Mouse (Mus musculus) embryonic facial prominence, embryonic 12.5 days (tissue): ENCODE measurements at regions not wholly inside any gene's neighbourhood (a gene's known extent, or its start where the extent isn't known, plus 50 kb on each side); places are given as distances from the start of the nearest gene placed in this dataset.
"Not testable (repeated sequence)": the region's sequence is repeated elsewhere in the genome, so short reads cannot be mapped to it uniquely, and the experiment has no call there.

Experiments used
- ATAC-seq: fragments of 200-750 bp; cut with Nextera tagmentation; 2 replicates; pipeline ENCODE4 v1.8.0; 2017; ENCODE audit not compliant: insufficient number of reproducible peaks, insufficient read depth, low FRiP score, low TSS enrichment
- H3K27ac ChIP-seq: fragments of 300-500 bp; sonication (generic); 2 replicates; pipeline ENCODE4 v1.5.1; 2016; ENCODE audit warnings: mild to moderate bottlenecking
- H3K27me3 ChIP-seq: fragments of 300-500 bp; sonication (generic); 2 replicates; pipeline ENCODE4 v1.6.1; 2016; ENCODE audit warnings: mild to moderate bottlenecking, moderate library complexity
- H3K36me3 ChIP-seq: fragments of 300-500 bp; sonication (generic); 2 replicates; pipeline ENCODE4 v1.6.1; 2016; ENCODE audit warnings: mild to moderate bottlenecking
- H3K4me1 ChIP-seq: fragments of 300-500 bp; sonication (generic); 2 replicates; pipeline ENCODE4 v1.6.1; 2016
- H3K4me2 ChIP-seq: fragments of 300-500 bp; sonication (generic); replicated peaks from 2 replicates; pipeline ENCODE4 v1.6.1; 2016; ENCODE audit warnings: mild to moderate bottlenecking, moderate library complexity
- H3K4me3 ChIP-seq: fragments of 300-500 bp; sonication (generic); 2 replicates; pipeline ENCODE4 v1.5.1; 2016; ENCODE audit warnings: mild to moderate bottlenecking
- H3K9ac ChIP-seq: fragments of 300-500 bp; sonication (generic); 2 replicates; pipeline ENCODE4 v1.6.1; 2016; ENCODE audit warnings: mild to moderate bottlenecking, moderate library complexity
- H3K9me3 ChIP-seq: fragments of 300-500 bp; sonication (generic); 2 replicates; pipeline ENCODE4 v1.6.1; 2016; ENCODE audit warnings: mild to moderate bottlenecking, moderate library complexity
- WGBS: fragments of 180-500 bp; shearing (Covaris S2); methylation state at CpG from one replicate; pipeline ENCODE4 v1.1.7; 2016; 5-methylcytosine and 5-hydroxymethylcytosine counted together

GRCm38 (mm10) chr5:96898120-96898672 lies 99.3 kb upstream of the Bmp2k start:
- 70% methylated on average over 8 of the region's 8 CpGs for WGBS
- Histone ChIP-seq H3K9ac (no peak overlapping the region), H3K9me3 (no peaks in the 10 kb centered on the region), H3K36me3 (no peaks in the 10 kb centered on the region), H3K27me3 (no peaks in the 10 kb centered on the region), H3K4me1 (no peaks in the 10 kb centered on the region), H3K4me2 (no peak overlapping the region), H3K27ac (no peak overlapping the region), H3K4me3 (no peak overlapping the region)
- ATAC-seq: no peak

- Histone ChIP-seq H3K27me3 (no peaks in the 10 kb centered on the region), H3K4me1 (no peaks in the 10 kb centered on the region), H3K27ac (no peak overlapping the region), H3K4me2 (no peak overlapping the region), H3K9ac (no peak overlapping the region), H3K36me3 (no peaks in the 10 kb centered on the region), H3K9me3 (no peaks in the 10 kb centered on the region), H3K4me3 (no peak overlapping the region)
- ATAC-seq: no peak
- 72% methylated on average over 5 of the region's 5 CpGs for WGBS
Measured at GRCm38 (mm10) chr5:96898695-96899094, 98.8 kb upstream of the Bmp2k start.

- no peak for ATAC-seq
- H3K4me1 ChIP-seq: no peaks in the 10 kb centered on the region
- H3K27me3 ChIP-seq: no peaks in the 10 kb centered on the region
- no peaks in the 10 kb centered on the region for H3K9me3 ChIP-seq
- H3K9ac ChIP-seq: no peak overlapping the region
- H3K4me3 ChIP-seq: no peak overlapping the region
- H3K27ac ChIP-seq: no peak overlapping the region
- 38% methylated on average over 17 of the region's 17 CpGs for WGBS
- no peak overlapping the region for H3K4me2 ChIP-seq
- H3K36me3 ChIP-seq: no peaks in the 10 kb centered on the region
Measured at GRCm38 (mm10) chr5:96905572-96906271, 91.8 kb upstream of the Bmp2k start.

- ATAC-seq, H3K27me3 ChIP-seq, H3K4me2 ChIP-seq, H3K27ac ChIP-seq, H3K36me3 ChIP-seq, H3K9me3 ChIP-seq, H3K4me3 ChIP-seq, H3K4me1 ChIP-seq, H3K9ac ChIP-seq: not testable (repeated sequence)
- WGBS: 82% methylated on average over 2 of the region's 2 CpGs
Measured at GRCm38 (mm10) chr5:96908371-96908770, 89.1 kb upstream of the Bmp2k start.

- no peak for ATAC-seq
- no peaks in the 10 kb centered on the region for H3K27me3 ChIP-seq
- H3K4me3 ChIP-seq: no peak overlapping the region
- no peaks in the 10 kb centered on the region for H3K36me3 ChIP-seq
- no peak overlapping the region for H3K4me2 ChIP-seq
- 74% methylated on average over 6 of the region's 6 CpGs for WGBS
- no peak overlapping the region for H3K9ac ChIP-seq
- peaks cover 3% of the 10 kb centered on the region; the same call in 1 of the 2 replicates for H3K4me1 ChIP-seq
- H3K27ac ChIP-seq: no peak overlapping the region
- H3K9me3 ChIP-seq: no peaks in the 10 kb centered on the region
Measured at GRCm38 (mm10) chr5:96909218-96909617, 88.3 kb upstream of the Bmp2k start.

- peaks cover 3% of the 10 kb centered on the region; the same call in 1 of the 2 replicates for H3K4me1 ChIP-seq
- 0 out of 2 replicates have a peak overlapping the region, but pooled peaks have one; percentile 1 for H3K27ac ChIP-seq
- ATAC-seq: no peak
- no peak overlapping the region for H3K4me2 ChIP-seq
- H3K27me3 ChIP-seq: no peaks in the 10 kb centered on the region
- H3K4me3 ChIP-seq: no peak overlapping the region
- no peaks in the 10 kb centered on the region for H3K9me3 ChIP-seq
- WGBS: 61% methylated on average over 13 of the region's 13 CpGs
- no peaks in the 10 kb centered on the region for H3K36me3 ChIP-seq
- H3K9ac ChIP-seq: no peak overlapping the region
Measured at GRCm38 (mm10) chr5:96911550-96912253, 85.8 kb upstream of the Bmp2k start.

- Histone ChIP-seq H3K9ac (no peak overlapping the region), H3K4me2 (no peak overlapping the region)
- WGBS: 81% methylated on average over 4 of the region's 4 CpGs
Measured at GRCm38 (mm10) chr5:96912254-96912635, 85.2 kb upstream of the Bmp2k start.

GRCm38 (mm10) chr5:96912781-96913180 lies 84.7 kb upstream of the Bmp2k start:
- Histone ChIP-seq H3K4me2 (no peak overlapping the region), H3K9me3 (no peaks in the 10 kb centered on the region), H3K4me1 (peaks cover 3% of the 10 kb centered on the region; the same call in 1 of the 2 replicates), H3K4me3 (no peak overlapping the region), H3K36me3 (no peaks in the 10 kb centered on the region), H3K9ac (no peak overlapping the region), H3K27me3 (no peaks in the 10 kb centered on the region), H3K27ac (no peak overlapping the region)
- 79% methylated on average over 4 of the region's 4 CpGs for WGBS
- no peak for ATAC-seq

More at GRCm38 (mm10) chr5:96912254-96912635, 85.2 kb upstream of the Bmp2k start:
- Histone ChIP-seq H3K9me3 (no peaks in the 10 kb centered on the region), H3K27me3 (no peaks in the 10 kb centered on the region), H3K4me3 (no peak overlapping the region), H3K36me3 (no peaks in the 10 kb centered on the region), H3K27ac (no peak overlapping the region), H3K4me1 (peaks cover 3% of the 10 kb centered on the region; the same call in 1 of the 2 replicates)
- ATAC-seq: no peak

GRCm38 (mm10) chr5:96913711-96914110 lies 83.8 kb upstream of the Bmp2k start:
- H3K9me3 ChIP-seq: no peaks in the 10 kb centered on the region
- H3K27me3 ChIP-seq: no peaks in the 10 kb centered on the region
- 23% methylated on average over 1 of the region's 1 CpGs for WGBS
- no peak for ATAC-seq
- H3K9ac ChIP-seq: no peak overlapping the region
- no peak overlapping the region for H3K4me3 ChIP-seq
- no peak overlapping the region for H3K27ac ChIP-seq
- peaks cover 3% of the 10 kb centered on the region; the same call in 1 of the 2 replicates for H3K4me1 ChIP-seq
- no peak overlapping the region for H3K4me2 ChIP-seq
- no peaks in the 10 kb centered on the region for H3K36me3 ChIP-seq

- Histone ChIP-seq H3K36me3 (no peaks in the 10 kb centered on the region), H3K27me3 (no peaks in the 10 kb centered on the region), H3K9ac (no peak overlapping the region), H3K27ac (no peak overlapping the region), H3K4me3 (no peak overlapping the region), H3K4me2 (no peak overlapping the region), H3K4me1 (peaks cover 3% of the 10 kb centered on the region; the same call in 1 of the 2 replicates), H3K9me3 (no peaks in the 10 kb centered on the region)
- WGBS: 86% methylated on average over 4 of the region's 4 CpGs
- no peak for ATAC-seq
Measured at GRCm38 (mm10) chr5:96914696-96915404, 82.6 kb upstream of the Bmp2k start.

- ATAC-seq: no peak
- Histone ChIP-seq H3K27me3 (no peaks in the 10 kb centered on the region), H3K4me1 (peaks cover 3% of the 10 kb centered on the region), H3K9ac (no peak overlapping the region), H3K4me2 (no peak overlapping the region), H3K4me3 (no peak overlapping the region), H3K27ac (no peak overlapping the region), H3K9me3 (no peaks in the 10 kb centered on the region), H3K36me3 (no peaks in the 10 kb centered on the region)
- 75% methylated on average over 6 of the region's 6 CpGs for WGBS
Measured at GRCm38 (mm10) chr5:96916897-96917296, 80.6 kb upstream of the Bmp2k start.
